Mouse (Mus musculus) brain, embryonic 14.5 days (tissue): ENCODE results near the gene Cryba4.

ENCODE experiments used
- CTCF ChIP-seq: fragments of 200-500 bp; IDR thresholded peaks from 2 replicates; pipeline ENCODE4 v1.5.1; 2012; ENCODE audit warnings: inconsistent platforms, mild to moderate bottlenecking, moderate library complexity, borderline replicate concordance; ENCODE audit not compliant: insufficient read depth, insufficient read length; ENCODE audit errors: extremely low read depth
- POLR2A ChIP-seq: fragments of 200-500 bp; IDR thresholded peaks from 2 replicates; pipeline ENCODE4 v1.6.1; 2012; ENCODE audit warnings: mild to moderate bottlenecking, inconsistent platforms, borderline replicate concordance; ENCODE audit not compliant: poor library complexity, insufficient read depth, insufficient read length, severe bottlenecking; ENCODE audit errors: extremely low read depth

- no peak for TF ChIP-seq POLR2A
- no peak for TF ChIP-seq CTCF
These were observed 32.1 kb downstream of the Cryba4 start for GRCm38 (mm10) chr5:112220203-112220602.
